Mouse (Mus musculus) layer of hippocampus, postnatal 25 days (tissue): ENCODE measurements at regions not wholly inside any gene's neighbourhood (a gene's known extent, or its start where the extent isn't known, plus 50 kb on each side); places are given as distances from the start of the nearest gene placed in this dataset.

Experiments used
- DNase-seq, 2 experiments: peaks; one replicate each; pipeline ENCODE4 v3.0.0; 2022; ENCODE audit warnings: mixed read lengths in 2 of 2, low spot score in 1 of 2; ENCODE audit errors: extremely low spot score in 1 of 2

DNA sequence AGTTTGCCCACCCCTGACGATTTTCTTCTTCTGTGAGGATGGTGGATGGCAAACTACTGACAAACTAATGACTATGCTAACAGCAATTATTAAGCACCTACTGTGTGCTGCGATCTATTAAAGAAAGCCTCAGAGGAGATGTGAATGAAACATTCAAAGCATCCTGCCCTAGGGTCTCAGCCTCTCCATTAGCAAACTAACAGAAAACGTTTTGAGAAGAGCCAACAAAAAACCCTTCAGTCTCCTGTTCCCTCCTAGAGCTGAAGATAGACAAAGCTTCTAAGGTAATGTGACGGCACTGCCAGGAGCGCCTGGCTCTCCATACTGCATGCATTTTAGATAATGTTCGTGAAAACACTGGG lies 270.4 kb upstream of the Irx3 start:
- DNase-seq = no peak

DNA sequence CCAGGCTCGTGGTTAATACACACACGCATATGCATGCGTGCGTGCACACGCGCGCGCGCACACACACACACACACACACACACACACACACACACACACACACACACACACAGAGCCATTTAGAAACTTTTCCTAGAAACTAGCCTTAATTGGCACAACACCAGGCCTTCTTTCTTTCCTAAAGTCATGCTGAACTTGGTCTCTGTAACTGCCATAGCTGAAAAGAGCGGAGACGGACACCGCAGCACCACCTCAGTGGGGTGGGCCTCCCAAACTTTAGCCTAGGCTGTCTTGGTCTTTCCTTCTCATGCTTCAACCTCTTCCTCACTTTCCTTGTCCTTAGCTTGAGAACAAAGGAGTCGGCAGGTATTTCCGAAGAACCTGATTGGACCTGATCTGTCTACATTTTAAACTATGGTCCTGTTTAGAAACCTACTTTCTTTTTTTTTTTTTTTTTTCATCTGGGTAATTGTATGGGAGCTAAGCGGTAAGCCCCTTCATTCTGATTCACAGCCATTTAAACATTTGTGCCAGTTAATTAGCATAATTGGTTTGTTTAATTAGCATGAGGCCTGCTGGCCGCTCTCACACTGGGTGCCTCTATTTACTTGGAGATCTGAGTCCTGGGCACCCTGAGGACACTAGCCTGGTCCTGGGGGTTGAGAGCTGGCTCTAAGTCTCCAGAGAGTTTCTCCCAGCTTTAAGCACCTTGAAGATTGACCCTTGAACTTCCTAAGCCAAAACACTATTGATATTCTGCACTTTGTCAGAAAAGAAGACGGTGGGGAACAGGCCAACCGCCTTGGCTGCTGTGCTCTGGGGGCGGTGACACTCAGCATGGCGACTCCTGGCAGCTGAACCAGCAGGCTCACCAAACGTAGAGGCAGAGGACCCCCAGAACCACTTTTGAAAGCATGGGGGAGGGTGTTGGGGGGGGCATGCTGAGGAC lies 269.7 kb upstream of the Irx3 start:
- no peak for DNase-seq

DNA sequence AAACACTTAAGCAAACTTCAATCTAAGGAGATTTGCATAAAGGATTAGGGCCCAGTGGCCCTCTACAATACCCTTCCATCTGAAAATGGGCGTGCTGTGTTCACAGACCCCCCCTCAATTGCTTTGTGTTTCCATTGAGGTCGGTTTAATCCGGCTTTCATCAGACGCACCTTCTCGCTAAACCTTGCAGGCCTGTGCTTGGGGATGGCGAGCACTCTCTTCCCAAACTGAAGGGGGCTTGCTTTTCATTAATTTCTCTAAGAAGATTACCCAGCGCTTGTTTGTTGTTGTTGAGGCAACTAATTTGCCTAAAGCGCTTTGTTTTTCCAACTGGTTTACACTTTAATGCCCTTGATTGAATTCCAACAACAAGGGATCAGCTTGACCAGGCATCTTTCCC lies 268.8 kb upstream of the Irx3 start:
- DNase-seq = no peak

DNA sequence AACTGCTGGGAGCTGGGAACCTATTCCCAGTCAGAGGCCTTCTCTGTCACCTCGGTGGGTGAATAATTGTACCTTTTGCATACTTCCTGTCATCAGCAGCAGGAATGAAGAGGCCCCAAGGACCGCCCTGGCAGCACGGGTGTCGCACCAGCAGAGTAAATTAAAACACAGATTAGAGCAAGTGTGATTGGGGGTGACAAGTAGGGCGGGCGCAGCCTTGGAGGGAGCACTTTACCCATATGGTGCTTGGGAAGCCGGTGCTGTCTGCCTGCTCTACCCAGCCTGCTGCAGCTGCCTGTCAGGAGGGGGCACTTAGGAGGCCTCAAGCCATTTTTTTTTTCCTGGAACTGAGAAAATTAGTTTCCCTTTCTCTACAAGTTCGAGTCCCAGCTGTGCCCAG lies 264.6 kb upstream of the Irx3 start:
- no peak for DNase-seq

DNA sequence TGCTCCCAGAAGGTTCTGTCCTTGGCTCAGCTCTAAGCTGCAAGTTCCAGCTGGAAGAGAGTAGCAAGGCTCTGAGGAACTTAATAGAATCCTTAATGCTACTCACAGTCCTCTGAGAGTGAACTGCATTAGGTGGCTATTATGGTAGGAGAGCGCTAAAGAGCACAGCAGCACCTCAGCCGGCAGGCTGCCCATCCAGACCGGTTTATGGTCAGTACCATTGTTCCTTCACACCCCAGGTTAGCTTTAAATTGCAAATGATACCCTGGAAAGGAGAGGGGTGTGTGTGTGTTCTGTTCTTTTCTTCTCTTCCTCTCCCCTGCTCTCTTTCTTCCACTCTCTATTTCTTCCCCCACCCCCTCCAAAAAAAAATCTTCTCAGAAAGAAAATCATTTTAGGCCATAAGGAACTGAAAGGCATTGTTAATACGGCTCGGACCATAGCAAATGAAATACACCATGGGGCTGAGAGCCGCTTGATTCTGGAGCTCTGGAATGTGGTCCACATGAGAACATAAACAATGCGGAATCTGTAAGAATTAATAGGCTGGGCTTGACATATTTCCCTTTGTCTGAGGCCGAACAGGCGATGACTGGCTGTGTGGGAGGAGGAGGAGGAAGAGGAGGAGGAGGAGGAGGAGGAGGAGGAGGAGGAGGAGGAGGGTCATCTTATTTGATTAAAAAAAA lies 263.8 kb upstream of the Irx3 start:
- DNase-seq = no peak

DNA sequence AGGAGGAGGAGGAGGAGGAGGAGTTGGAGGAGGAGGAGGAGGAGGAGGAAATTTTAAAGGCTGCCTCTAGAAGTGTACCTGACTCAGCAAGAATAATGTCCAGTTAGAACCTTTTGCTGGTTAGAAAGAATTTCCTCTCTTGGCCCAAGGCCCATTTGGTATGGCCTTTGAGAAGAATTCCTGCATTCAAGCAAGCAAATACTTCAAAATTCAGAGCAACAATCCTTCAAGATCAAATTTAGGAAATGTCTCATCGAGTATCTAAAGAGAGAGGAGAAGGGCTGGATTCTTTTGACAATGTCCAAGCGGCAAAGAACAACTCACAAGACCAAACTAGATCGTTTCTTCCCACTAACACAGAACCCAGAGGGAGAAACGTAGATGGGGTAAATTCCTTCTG lies 263.1 kb upstream of the Irx3 start:
- no peak for DNase-seq

DNA sequence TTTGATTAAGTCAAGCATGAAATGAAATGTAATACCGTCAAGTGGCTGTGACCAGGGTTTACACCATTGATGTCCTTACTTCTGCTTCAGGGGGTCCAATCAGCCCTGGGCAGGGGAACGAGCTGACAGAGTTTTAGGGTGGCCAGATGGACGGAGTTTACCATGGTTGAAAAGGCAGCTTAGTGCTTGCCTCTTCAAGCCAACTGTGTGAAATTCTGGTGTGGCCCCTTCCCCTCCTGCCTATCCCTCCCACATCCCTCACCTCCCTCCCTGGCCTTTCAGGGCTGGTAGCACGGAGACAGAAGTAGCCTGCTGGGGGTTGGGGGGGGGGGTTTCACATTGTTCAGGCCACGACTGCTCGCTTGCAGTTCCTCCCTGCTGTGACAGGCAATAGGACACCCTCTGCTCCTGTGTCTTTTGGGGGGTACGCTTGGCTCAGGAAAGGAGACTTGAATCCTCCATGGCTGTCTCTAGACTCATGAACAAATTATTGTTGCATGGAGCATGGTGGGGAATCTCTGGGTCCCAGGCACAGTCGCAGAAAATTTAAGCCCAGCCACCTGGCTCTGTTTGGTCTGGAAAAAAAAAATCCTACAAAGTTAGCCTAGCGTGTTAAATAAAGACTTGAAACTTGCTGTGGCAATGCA lies 262.4 kb upstream of the Irx3 start:
- no peak for DNase-seq

DNA sequence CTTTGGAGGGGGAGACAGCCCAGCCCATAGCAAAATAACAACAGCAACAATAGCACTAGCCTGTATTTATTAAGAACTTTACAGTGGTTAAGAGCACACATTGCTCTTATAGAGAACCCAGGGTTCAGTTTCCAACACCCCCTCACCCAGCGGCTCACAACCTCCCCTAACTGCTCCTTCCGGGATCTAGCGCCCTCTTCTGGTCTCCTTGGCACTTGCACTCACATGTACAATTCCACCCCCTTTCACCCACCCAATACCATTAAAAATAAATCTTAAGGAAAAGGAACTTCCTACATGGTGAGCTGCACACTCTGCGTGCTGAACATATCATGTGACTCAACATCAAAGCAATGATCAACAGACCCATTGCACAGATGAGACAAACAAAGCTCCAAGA lies 261.5 kb upstream of the Irx3 start:
- no peak for DNase-seq

DNA sequence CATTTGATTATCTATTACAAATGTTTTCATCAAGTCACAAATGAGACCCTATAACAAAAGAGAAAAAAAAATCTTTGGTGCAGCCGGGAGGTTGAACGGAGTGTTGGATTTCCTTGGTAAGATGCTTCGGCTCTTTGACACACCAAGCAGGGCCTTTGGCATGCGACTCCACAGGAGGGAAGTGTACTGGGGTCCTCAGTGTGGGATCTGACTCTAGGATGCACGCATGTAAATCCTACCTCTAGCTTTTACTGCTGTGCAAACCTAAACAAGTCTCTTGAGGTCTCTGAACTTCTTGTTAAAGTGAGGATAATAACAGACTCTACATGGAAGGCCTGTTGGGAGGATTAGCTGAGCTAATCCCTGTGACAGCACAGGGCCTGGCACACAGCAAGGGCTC lies 257.6 kb upstream of the Irx3 start:
- DNase-seq = no peak

DNA sequence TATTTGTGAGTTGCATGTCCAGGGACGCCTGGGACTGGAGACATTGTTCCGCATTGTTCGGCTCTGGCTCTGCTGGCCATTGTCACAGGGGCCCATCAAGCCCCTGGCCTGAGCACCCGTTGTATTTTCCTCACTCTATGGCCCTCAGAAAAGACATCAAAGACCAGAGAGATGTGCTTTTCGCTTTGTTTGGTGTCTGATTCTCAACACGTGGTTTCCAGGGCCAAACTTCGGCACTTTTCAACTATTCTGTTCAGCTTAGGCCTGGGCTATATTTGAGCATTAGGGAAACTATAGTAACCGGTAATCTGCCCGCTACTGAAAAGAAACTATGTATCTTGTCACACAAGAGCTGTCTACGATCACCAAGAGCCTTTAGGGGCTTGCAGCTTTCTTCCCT lies 257.1 kb upstream of the Irx3 start:
- no peak for DNase-seq

DNA sequence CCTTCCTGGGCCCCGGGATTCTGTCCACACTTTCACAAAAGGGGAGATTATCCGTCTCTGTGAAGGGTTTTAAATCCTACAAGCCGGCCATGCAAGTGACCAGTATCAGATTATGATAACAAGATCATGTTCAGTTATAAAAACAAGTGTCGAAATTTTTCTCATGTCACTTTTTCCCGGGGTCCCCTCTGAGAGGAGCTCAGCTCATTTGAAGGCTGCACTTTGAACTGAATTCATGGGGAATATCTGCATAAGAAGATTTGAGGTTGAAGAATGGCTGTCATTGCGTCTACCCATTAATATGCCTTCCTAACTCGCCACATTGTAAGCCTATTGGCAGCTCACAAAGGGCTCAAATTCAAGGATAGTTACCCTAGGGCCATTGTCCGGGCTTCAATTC lies 256.0 kb upstream of the Irx3 start:
- no peak for DNase-seq

DNA sequence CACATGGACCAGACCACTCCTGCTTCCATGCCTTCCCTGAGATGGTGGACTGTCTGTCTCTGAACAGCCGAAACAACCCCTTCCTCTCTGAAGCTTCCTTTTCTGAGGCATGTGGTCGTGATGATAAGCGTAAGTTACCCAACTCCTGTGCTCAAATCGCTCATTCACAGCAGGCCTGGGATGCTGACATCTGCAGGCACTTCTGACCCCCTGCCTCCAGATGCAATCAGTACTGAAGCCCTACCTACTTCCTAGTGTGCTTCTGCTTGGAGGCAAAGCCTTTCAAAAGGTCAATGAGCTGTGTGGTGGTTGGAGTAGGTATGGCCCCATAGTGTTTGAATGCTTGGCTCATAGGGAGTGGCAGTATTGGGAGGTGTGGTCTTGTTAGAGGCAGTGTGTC lies 253.7 kb upstream of the Irx3 start:
- no peak for DNase-seq

DNA sequence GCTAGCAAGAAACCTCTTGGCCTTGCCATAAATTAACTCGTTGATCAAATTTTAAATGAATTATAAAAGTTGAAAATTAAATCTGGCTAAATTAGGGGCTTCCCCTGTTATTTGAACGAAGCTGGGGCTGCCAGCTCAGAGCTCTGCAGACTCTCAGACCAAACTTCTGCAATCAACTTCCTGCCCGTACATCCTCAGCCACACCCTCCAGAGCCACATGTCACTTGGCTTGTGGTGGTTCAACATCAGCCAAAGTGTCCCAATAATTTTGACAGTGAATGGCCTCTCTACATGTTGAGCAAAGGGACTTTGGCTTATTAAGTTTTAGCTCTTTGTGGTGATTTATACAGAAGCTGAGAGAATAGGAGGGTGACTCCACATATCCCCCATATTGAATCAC lies 242.8 kb upstream of the Irx3 start:
- no peak for DNase-seq

DNA sequence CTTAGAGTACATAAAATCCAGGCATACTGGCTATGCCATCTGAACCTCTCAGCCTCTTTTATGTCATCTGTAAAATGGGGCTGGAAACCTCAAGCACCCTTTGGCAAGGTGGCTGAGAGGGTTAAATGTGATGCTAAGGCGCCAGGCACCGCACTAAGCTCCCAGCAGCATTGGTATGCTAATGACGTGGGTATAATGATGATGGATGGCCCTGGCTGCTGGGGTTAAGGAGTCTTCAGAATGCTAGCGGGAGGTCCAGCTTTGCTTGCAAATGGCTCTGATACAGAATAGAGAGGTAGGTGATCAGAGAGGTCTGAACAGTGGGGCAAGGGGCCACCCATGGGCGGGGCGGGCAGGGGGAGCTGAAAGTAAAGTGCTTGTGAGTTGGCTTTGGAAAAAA lies 241.1 kb upstream of the Irx3 start:
- DNase-seq = no peak

DNA sequence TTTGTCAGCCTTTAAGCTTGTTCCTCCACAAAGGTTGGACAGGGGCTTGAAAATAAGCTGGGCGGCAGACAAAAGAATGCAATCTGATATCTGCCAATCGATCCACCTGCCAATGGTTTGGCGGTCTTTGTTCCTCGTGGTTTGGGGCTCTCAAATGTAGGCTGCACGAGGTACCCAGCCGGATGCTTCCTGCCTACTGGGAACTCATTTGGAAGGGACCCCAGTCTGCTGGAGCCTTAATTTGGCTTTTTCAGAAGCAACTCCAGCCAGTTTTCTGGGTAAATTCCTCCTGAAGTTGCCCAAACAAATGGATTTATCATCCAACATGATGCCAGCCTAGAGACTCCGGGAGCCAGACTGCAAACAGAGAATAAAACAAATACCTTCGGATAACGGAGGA lies 228.1 kb upstream of the Irx3 start:
- no peak for DNase-seq

DNA sequence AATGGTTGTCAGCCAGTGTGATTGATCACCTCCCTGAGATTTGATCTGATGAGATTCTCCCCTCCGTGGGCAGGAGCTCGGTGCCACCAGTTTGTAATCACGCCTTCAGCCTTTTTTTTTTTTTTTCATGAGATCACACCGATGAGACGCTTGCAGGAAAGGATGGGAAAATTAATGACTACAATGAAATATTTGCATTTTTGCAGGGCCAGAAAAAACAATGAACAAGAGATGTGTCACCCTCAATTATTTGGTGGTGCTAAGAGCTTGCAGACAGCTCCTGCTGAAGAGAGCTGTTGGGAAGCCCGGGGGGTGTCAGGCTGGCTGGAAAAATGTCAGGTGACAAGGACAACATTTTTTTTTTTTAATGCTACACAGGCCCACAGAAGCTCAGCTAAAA lies 227.6 kb upstream of the Irx3 start:
- no peak for DNase-seq

DNA sequence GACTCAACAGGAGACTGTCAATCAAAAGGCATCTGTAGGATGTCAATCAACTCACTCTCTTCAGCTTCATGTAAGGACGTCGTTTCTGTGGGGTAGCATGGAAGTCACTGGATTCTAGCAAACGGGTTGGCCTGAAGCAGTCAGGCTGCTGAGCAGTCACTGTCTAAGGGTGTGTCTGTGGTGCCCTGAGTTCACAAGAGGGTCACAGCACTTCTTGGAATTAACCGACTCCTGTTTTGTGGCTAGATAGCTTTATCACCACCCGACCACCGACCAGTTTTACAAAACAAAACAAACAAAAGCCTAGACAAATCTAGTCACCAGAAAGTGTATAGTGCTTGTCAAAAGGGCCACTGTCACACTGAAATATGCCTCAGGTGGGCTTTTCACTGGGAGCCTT lies 226.4 kb upstream of the Irx3 start:
- no peak for DNase-seq

DNA sequence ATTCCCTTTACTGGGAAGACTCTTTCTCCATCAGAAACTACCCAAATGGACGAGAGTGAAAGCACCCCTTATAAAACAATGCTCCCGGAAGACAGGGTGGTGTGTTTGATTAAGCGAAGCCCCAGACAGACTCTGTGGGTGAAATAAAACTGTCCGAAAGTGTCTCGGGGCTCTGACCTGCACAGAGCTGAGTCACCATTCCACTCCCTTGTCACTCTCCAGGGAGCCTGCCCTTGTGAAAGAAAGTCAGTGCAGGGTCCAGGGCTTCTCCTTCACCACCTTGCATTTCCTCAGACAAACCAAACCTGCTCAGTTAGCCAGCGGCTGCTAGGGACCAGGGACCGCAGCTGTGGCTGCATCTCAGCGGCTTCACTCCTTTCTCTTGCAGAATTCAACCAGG lies 222.3 kb upstream of the Irx3 start:
- no peak for DNase-seq

DNA sequence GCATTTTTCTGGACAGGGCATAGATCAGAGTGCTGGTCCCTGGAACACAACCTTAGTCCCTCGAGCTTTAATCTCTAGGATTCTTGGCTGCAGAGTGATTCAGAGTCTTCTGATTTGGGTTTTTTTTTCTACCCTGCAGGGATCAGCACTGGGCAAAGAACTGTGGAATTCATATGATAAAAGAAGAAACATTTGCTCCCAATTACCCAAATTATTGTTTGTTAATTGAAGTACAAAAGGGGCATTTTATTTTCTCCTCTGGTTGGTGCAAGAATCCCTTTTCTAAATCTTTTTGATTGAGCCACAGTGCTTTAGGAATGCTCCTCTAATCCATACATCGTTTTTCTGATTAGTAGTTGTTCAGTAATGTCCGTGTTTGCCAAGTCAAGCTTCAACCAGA lies 219.7 kb upstream of the Irx3 start:
- no peak for DNase-seq

DNA sequence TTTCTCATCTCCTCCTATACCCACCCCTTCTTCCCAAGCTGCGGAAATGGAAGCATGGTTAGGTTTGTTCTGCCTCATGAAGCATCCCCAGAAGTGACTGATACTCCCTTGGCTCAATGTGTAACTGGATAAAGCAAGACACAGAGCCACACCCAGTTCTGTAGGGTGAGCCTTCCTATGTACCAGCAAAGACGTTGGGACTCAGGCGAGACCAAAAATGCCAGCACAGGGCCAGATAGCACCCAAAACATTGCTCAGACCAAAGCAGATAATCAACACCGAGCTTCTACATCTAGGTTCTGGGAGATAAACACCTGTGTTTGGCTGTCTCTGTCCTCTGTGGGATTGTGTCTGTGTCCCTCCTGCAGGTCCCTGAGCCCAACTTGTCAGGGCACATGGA lies 212.8 kb upstream of the Irx3 start:
- DNase-seq = no peak

DNA sequence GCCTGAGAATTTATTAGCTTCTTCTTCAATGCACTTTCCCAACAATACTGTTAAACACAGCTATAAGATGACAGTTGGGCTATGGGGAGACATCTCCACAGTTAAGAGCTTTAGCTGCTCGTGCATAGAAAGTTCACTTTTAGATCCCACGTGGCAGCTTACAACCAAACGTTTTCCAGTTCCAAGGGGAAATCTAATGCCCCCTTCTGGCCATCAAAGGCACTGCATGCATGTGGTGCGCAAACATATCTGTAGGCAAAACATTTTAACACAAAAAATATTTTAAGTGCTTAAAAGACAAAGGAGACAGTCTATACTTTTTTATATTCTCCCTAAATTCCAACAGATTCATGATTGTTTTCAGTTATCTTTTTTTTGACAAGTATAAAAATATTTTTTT lies 211.3 kb upstream of the Irx3 start:
- no peak for DNase-seq

DNA sequence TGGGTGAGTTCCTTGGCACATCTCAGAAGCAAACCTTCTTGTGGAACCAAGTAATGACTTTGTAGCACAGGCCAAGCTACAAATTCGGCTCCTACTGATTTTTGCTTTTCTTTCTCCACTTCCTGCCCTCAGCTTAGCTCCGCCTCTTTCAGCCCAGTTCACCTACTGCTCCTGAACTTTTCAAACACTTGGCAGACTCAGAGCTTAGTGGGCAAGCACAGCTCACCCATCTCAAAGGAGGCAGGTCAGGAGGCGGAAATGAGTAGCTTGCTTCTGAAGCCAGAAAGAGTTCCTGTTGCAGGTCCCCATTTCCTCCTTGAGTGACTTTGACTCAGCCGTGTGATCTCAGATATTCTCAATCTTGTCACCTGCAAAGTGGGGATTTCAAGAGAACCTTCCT lies 208.5 kb upstream of the Irx3 start:
- no peak for DNase-seq
